Mouse (Mus musculus) stomach, embryonic 16.5 days (tissue): ENCODE results near the gene Gpr152. TPM values are rescaled to one million over a fixed set of nuclear protein-coding genes. Genes with fewer than 3 reads are reported as not detected.
A peak's percentile ranks its signal among the peaks of the same experiment; 100 is the strongest.
"Not testable (repeated sequence)": the region's sequence is repeated elsewhere in the genome, so short reads cannot be mapped to it uniquely, and the experiment has no call there.

Experiments used
- ATAC-seq: fragments of 200-750 bp; cut with Nextera tagmentation; 2 replicates; pipeline ENCODE4 v1.8.0; 2017; ENCODE audit warnings: moderate number of reproducible peaks, moderate TSS enrichment; ENCODE audit not compliant: insufficient read depth, low FRiP score
- H3K27ac ChIP-seq: fragments of 300-500 bp; sonication (generic); 2 replicates; pipeline ENCODE4 v1.5.1; 2014; ENCODE audit warnings: low read length
- H3K27me3 ChIP-seq: fragments of 300-500 bp; sonication (generic); 2 replicates; pipeline ENCODE4 v1.6.1; 2014; ENCODE audit warnings: low read length, control low read depth, mixed read lengths; ENCODE audit not compliant: control insufficient read depth, insufficient read depth
- H3K36me3 ChIP-seq: fragments of 300-500 bp; sonication (generic); 2 replicates; pipeline ENCODE4 v1.6.1; 2014; ENCODE audit warnings: low read length; ENCODE audit not compliant: control insufficient read depth, insufficient read depth
- H3K4me1 ChIP-seq: fragments of 300-500 bp; sonication (generic); 2 replicates; pipeline ENCODE4 v1.6.1; 2014; ENCODE audit warnings: low read length, control low read depth, mixed read lengths; ENCODE audit not compliant: control insufficient read depth, insufficient read depth
- H3K4me2 ChIP-seq: fragments of 300-500 bp; sonication (generic); 2 replicates; pipeline ENCODE4 v1.6.1; 2014; ENCODE audit warnings: low read depth, low read length, mixed read lengths
- H3K4me3 ChIP-seq: fragments of 300-500 bp; sonication (generic); replicated peaks from 2 replicates; pipeline ENCODE4 v1.5.1; 2014; ENCODE audit warnings: mild to moderate bottlenecking, low read length
- H3K9ac ChIP-seq: fragments of 300-500 bp; sonication (generic); 2 replicates; pipeline ENCODE4 v1.6.1; 2014; ENCODE audit warnings: low read length
- H3K9me3 ChIP-seq: fragments of 300-500 bp; sonication (generic); replicated peaks from 2 replicates; pipeline ENCODE4 v1.6.1; 2016; ENCODE audit warnings: low read length, control low read depth; ENCODE audit not compliant: control insufficient read depth
- WGBS: fragments of 180-500 bp; shearing (Covaris S2); extraction: QIAGEN DNeasy Blood & Tissue Kit; methylation state at CpG from one replicate; pipeline ENCODE4 v1.1.7; 2014; 5-methylcytosine and 5-hydroxymethylcytosine counted together
- polyA plus RNA-seq: library from polyadenylated mRNA; unstranded; fragments of >200 nt; fragmentation: Nextera tagmentation; extraction: Ambion mirVana; gene quantifications from 2 replicates; pipeline ENCODE4 v1.2.1, GENCODE M21; 2015

Gene Gpr152
- polyA plus RNA-seq, 1 experiment from 2014 or later = not detected

DNA sequence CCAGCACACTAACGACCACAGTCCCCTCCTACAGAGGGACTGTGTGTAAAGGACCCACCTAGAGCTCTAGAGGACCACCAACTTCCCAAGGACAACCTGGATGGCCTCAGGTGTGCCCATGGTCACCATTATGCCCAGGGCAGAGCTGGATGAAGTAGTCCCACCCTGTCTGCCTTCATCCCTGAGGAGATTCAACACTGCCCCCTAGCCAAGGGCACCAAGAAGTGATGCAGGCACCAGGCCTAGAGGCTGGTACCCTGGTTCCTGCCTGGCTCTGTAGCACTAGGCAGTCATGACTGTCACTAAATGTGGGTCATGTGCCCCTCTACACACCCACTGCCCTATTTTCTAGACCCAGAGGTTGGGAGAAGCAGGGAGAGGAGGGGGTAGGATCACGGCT is 7.8 kb upstream of the Gpr152 start:
- Histone ChIP-seq H3K9ac (no peak overlapping the region), H3K4me1 (peaks cover 3% of the 10 kb centered on the region), H3K4me3 (no peak overlapping the region), H3K27ac (no peak overlapping the region), H3K27me3 (no peaks in the 10 kb centered on the region), H3K9me3 (no peaks in the 10 kb centered on the region), H3K4me2 (no peak overlapping the region), H3K36me3 (peaks cover 28% of the 10 kb centered on the region)
- WGBS = 82% methylated on average over 2 of the region's 2 CpGs
- ATAC-seq = no peak

DNA sequence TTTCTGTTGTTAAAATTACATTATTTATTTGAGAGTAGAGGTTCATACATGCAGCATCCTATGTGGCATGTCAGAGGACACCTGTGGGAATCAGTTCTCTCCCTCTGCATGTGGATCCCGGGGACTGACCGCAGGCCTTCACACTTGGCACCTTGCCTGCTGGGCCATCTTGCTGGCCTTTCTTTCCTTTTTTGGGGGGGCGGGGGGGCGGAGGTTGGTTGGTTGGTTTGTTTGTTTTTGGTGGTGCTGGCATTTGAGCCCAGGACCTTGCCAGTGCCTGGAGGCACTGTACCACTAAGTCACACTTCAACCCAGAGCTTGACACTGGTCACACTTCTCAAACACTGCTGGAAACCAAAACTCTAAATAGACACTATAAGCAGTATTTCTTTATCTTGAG is 5.2 kb upstream of the Gpr152 start:
- H3K4me1 ChIP-seq = no peaks in the 10 kb centered on the region
- H3K36me3 ChIP-seq = peaks cover 23% of the 10 kb centered on the region
- no peaks in the 10 kb centered on the region for H3K27me3 ChIP-seq
- no peak overlapping the region for H3K4me2 ChIP-seq
- no peaks in the 10 kb centered on the region for H3K9me3 ChIP-seq
- no peak for ATAC-seq
- no peak overlapping the region for H3K27ac ChIP-seq
- no peak overlapping the region for H3K4me3 ChIP-seq
- no peak overlapping the region for H3K9ac ChIP-seq
- 89% methylated on average over 4 of the region's 4 CpGs for WGBS

GRCm38 (mm10) chr19:4135229-4135962 is 4.2 kb upstream of the Gpr152 start:
- not testable (repeated sequence) for H3K4me3 ChIP-seq, H3K4me2 ChIP-seq, ATAC-seq, H3K27me3 ChIP-seq, H3K4me1 ChIP-seq, H3K9ac ChIP-seq, H3K27ac ChIP-seq, H3K9me3 ChIP-seq
- peaks cover 17% of the 10 kb centered on the region for H3K36me3 ChIP-seq
- WGBS = 76% methylated on average over 6 of the region's 6 CpGs

GRCm38 (mm10) chr19:4135963-4136345 is 3.6 kb upstream of the Gpr152 start:
- H3K36me3 ChIP-seq = peaks cover 16% of the 10 kb centered on the region
- H3K27me3 ChIP-seq, H3K9ac ChIP-seq, H3K4me3 ChIP-seq, ATAC-seq, H3K4me1 ChIP-seq, H3K4me2 ChIP-seq, H3K27ac ChIP-seq, H3K9me3 ChIP-seq: not testable (repeated sequence)
- WGBS = 24% methylated on average over 8 of the region's 8 CpGs

- 76% methylated on average over 5 of the region's 5 CpGs for WGBS
- Histone ChIP-seq H3K9ac (no peak overlapping the region), H3K4me1 (no peaks in the 10 kb centered on the region), H3K27me3 (no peaks in the 10 kb centered on the region), H3K4me2 (no peak overlapping the region), H3K36me3 (peaks cover 11% of the 10 kb centered on the region), H3K9me3 (no peaks in the 10 kb centered on the region), H3K4me3 (no peak overlapping the region), H3K27ac (no peak overlapping the region)
- ATAC-seq = no peak
Measured at GRCm38 (mm10) chr19:4136463-4136862, 3.1 kb upstream of the Gpr152 start.

DNA sequence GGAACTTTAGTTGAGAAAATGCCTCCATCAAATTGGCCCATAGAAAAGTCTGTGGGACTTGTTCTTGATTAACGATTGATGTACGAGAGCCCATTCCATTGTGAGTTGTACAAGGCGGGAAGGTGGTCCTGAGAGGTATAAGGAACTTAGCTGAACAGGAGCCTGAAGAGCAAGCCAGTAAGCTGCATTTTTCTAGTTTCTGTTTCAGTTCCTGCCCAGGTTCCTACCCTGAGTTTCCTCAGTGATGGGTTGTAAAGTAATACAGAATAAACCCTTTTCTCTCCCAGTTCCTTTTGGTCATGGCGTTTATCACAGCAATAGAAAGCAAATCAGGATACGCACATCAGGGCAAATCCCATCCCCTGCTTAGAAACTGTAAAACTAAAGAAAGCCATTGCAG is 1.7 kb upstream of the Gpr152 start:
- Histone ChIP-seq H3K27me3 (no peaks in the 10 kb centered on the region), H3K9ac (no peak overlapping the region), H3K4me2 (no peak overlapping the region), H3K4me1 (no peaks in the 10 kb centered on the region), H3K4me3 (no peak overlapping the region), H3K27ac (no peak overlapping the region), H3K36me3 (peaks cover under 1% of the 10 kb centered on the region; the same call in 1 of the 2 replicates), H3K9me3 (no peaks in the 10 kb centered on the region)
- no peak for ATAC-seq
- WGBS = 77% methylated on average over 5 of the region's 5 CpGs

DNA sequence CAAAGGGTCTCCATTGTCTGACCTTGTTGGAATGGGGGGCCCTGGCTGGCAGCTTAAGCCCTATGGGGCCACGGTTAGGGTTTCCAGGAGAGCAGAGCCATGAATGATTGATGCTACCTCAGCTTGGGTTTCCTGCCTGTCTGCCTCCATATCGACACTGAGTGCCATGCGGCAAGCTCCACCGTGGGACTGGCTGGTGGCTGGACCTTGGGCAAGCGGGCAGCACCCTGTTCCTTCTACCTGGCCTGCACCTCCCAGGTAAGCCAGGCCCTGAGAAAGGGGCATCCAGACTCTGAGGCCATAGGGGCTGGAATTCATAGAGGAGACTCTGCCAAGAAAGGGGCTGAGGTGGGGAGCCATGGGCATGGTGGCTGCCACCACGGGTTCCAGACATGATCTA is 560 bp downstream of the Gpr152 start:
- no peak overlapping the region for H3K27ac ChIP-seq
- H3K36me3 ChIP-seq = no peaks in the 10 kb centered on the region
- H3K4me3 ChIP-seq = no peak overlapping the region
- ATAC-seq = no peak
- H3K9me3 ChIP-seq = no peaks in the 10 kb centered on the region
- H3K4me1 ChIP-seq = no peaks in the 10 kb centered on the region
- 65% methylated on average over 6 of the region's 6 CpGs for WGBS
- no peak overlapping the region for H3K4me2 ChIP-seq
- no peaks in the 10 kb centered on the region for H3K27me3 ChIP-seq
- no peak overlapping the region for H3K9ac ChIP-seq

- Histone ChIP-seq H3K27ac (no peak overlapping the region), H3K27me3 (no peaks in the 10 kb centered on the region), H3K36me3 (no peaks in the 10 kb centered on the region), H3K4me1 (peaks cover under 1% of the 10 kb centered on the region; the same call in 1 of the 2 replicates), H3K4me3 (no peak overlapping the region), H3K9ac (no peak overlapping the region), H3K4me2 (no peak overlapping the region), H3K9me3 (no peaks in the 10 kb centered on the region)
- WGBS = 92% methylated on average over 18 of the region's 18 CpGs
- ATAC-seq = no peak
Measured at GRCm38 (mm10) chr19:4142416-4143173, 3.0 kb downstream of the Gpr152 start.

GRCm38 (mm10) chr19:4143759-4144268 is 4.2 kb downstream of the Gpr152 start, which contains the start of gene Cabp4:
TSS of gene Cabp4 (minus strand) at chr19:4144033.
- peaks cover 7% of the 10 kb centered on the region; the same call in 1 of the 2 replicates for H3K4me1 ChIP-seq
- H3K27ac ChIP-seq = 0 out of 2 replicates have a peak within 1 kb of the TSS, but pooled peaks have one; percentile 12
- H3K4me2 ChIP-seq = no peak within 1 kb of the TSS
- no peaks in the 10 kb centered on the region for H3K9me3 ChIP-seq
- H3K9ac ChIP-seq = no peak within 1 kb of the TSS
- no peak within 1 kb of the TSS for H3K4me3 ChIP-seq
- no peaks in the 10 kb centered on the region for H3K27me3 ChIP-seq
- no peaks in the 10 kb centered on the region for H3K36me3 ChIP-seq
- WGBS = 73% methylated on average over 7 of the region's 7 CpGs
- no peak for ATAC-seq
